Mouse (Mus musculus): ENCODE measurements around the gene Pdgfc. TPM values are rescaled to one million over a fixed set of nuclear protein-coding genes. Genes with fewer than 3 reads are reported as not detected.

Gene Pdgfc
- polyA plus RNA-seq, 1 experiment: 7.3 TPM

GRCm38 (mm10) chr3:81032014-81032413 is 4.2 kb upstream of the Pdgfc start:
- Histone ChIP-seq H3K27me3 (replicated peaks; ENCODE audit: control insufficient read depth, insufficient read depth, low read length) (no peaks in the 10 kb centered on the region), H3K4me3 (ENCODE audit: insufficient read depth, low read depth, low read length) (no peak overlapping the region), H3K27ac (ENCODE audit: insufficient read depth, low read depth, low read length) (no peak overlapping the region), H3K4me1 (ENCODE audit: control insufficient read depth, insufficient read depth, low read length) (peaks cover 10% of the 10 kb centered on the region; the same call in 1 of the 2 replicates), H3K36me3 (ENCODE audit: control insufficient read depth, insufficient read depth, low read length) (no peaks in the 10 kb centered on the region)
- 68% methylated on average over 4 of the region's 4 CpGs for WGBS
- DNase-seq: no peak
- TF ChIP-seq CTCF (conservative IDR thresholded peaks at IDR 0.05; ENCODE audit: insufficient read depth, insufficient read length, low read depth, low read length) (no peak), POLR2A (IDR thresholded peaks at IDR 0.05; ENCODE audit: low read depth, low read length) (no peak)

GRCm38 (mm10) chr3:81034336-81035102 is 1.7 kb upstream of the Pdgfc start:
- no peak overlapping the region for H3K4me3 ChIP-seq (ENCODE audit: insufficient read depth, low read depth, low read length)
- DNase-seq: peak; percentile 78
- TF ChIP-seq CTCF (conservative IDR thresholded peaks at IDR 0.05; ENCODE audit: insufficient read depth, insufficient read length, low read depth, low read length): no peak
- no peak for TF ChIP-seq POLR2A (IDR thresholded peaks at IDR 0.05; ENCODE audit: low read depth, low read length)
- no peaks in the 10 kb centered on the region for H3K36me3 ChIP-seq (ENCODE audit: control insufficient read depth, insufficient read depth, low read length)
- 55% methylated on average over 6 of the region's 6 CpGs for WGBS
- H3K27ac ChIP-seq (ENCODE audit: insufficient read depth, low read depth, low read length): peak overlapping the region; percentile 70; the same call in 1 of the 2 replicates
- peaks cover 10% of the 10 kb centered on the region; the same call in 1 of the 2 replicates for H3K4me1 ChIP-seq (ENCODE audit: control insufficient read depth, insufficient read depth, low read length)
- H3K27me3 ChIP-seq (replicated peaks; ENCODE audit: control insufficient read depth, insufficient read depth, low read length): no peaks in the 10 kb centered on the region

- no peaks in the 10 kb centered on the region for H3K36me3 ChIP-seq (ENCODE audit: control insufficient read depth, insufficient read depth, low read length)
- H3K4me1 ChIP-seq (ENCODE audit: control insufficient read depth, insufficient read depth, low read length): peaks cover 12% of the 10 kb centered on the region; the same call in 1 of the 2 replicates
- H3K4me3 ChIP-seq (ENCODE audit: insufficient read depth, low read depth, low read length): peak overlapping the region; percentile 54
- DNase-seq: peak; percentile 78
- H3K27me3 ChIP-seq (replicated peaks; ENCODE audit: control insufficient read depth, insufficient read depth, low read length): no peaks in the 10 kb centered on the region
- TF ChIP-seq POLR2A (IDR thresholded peaks at IDR 0.05; ENCODE audit: low read depth, low read length) (no peak), CTCF (conservative IDR thresholded peaks at IDR 0.05; ENCODE audit: insufficient read depth, insufficient read length, low read depth, low read length) (no peak)
- H3K27ac ChIP-seq (ENCODE audit: insufficient read depth, low read depth, low read length): peak overlapping the region; percentile 98
- under 1% methylated on average over 68 of the region's 68 CpGs for WGBS
Measured at GRCm38 (mm10) chr3:81036554-81037311, 517 bp downstream of the Pdgfc start.

- TF ChIP-seq POLR2A (IDR thresholded peaks at IDR 0.05; ENCODE audit: low read depth, low read length) (no peak), CTCF (conservative IDR thresholded peaks at IDR 0.05; ENCODE audit: insufficient read depth, insufficient read length, low read depth, low read length) (no peak)
- H3K27ac ChIP-seq (ENCODE audit: insufficient read depth, low read depth, low read length): peak overlapping the region; percentile 87
- no peaks in the 10 kb centered on the region for H3K36me3 ChIP-seq (ENCODE audit: control insufficient read depth, insufficient read depth, low read length)
- H3K4me3 ChIP-seq (ENCODE audit: insufficient read depth, low read depth, low read length): peak overlapping the region; percentile 54
- DNase-seq: peak; percentile 82
- peaks cover 12% of the 10 kb centered on the region; the same call in 1 of the 2 replicates for H3K4me1 ChIP-seq (ENCODE audit: control insufficient read depth, insufficient read depth, low read length)
- WGBS: 1% methylated on average over 34 of the region's 34 CpGs
- H3K27me3 ChIP-seq (replicated peaks; ENCODE audit: control insufficient read depth, insufficient read depth, low read length): no peaks in the 10 kb centered on the region
Measured at GRCm38 (mm10) chr3:81037312-81037859, 1.2 kb downstream of the Pdgfc start.

- no peak overlapping the region for H3K4me3 ChIP-seq (ENCODE audit: insufficient read depth, low read depth, low read length)
- 36% methylated on average over 2 of the region's 2 CpGs for WGBS
Measured at GRCm38 (mm10) chr3:81039131-81039653, 3.0 kb downstream of the Pdgfc start.

GRCm38 (mm10) chr3:81044653-81045343 is 8.6 kb downstream of the Pdgfc start:
- no peak for DNase-seq
- WGBS: 62% methylated on average over 2 of the region's 2 CpGs
- no peaks in the 10 kb centered on the region for H3K27me3 ChIP-seq (replicated peaks; ENCODE audit: control insufficient read depth, insufficient read depth, low read length)
- TF ChIP-seq POLR2A (IDR thresholded peaks at IDR 0.05; ENCODE audit: low read depth, low read length) (no peak), CTCF (conservative IDR thresholded peaks at IDR 0.05; ENCODE audit: insufficient read depth, insufficient read length, low read depth, low read length) (no peak)
- H3K4me3 ChIP-seq (ENCODE audit: insufficient read depth, low read depth, low read length): no peak overlapping the region
- no peaks in the 10 kb centered on the region for H3K36me3 ChIP-seq (ENCODE audit: control insufficient read depth, insufficient read depth, low read length)
- peaks cover 19% of the 10 kb centered on the region; the same call in 1 of the 2 replicates for H3K4me1 ChIP-seq (ENCODE audit: control insufficient read depth, insufficient read depth, low read length)
- H3K27ac ChIP-seq (ENCODE audit: insufficient read depth, low read depth, low read length): no peak overlapping the region; the same call in 1 of the 2 replicates

More at GRCm38 (mm10) chr3:81039131-81039653, 3.0 kb downstream of the Pdgfc start:
- no peaks in the 10 kb centered on the region for H3K36me3 ChIP-seq (ENCODE audit: control insufficient read depth, insufficient read depth, low read length)
- TF ChIP-seq CTCF (conservative IDR thresholded peaks at IDR 0.05; ENCODE audit: insufficient read depth, insufficient read length, low read depth, low read length) (0 out of 2 replicates have a peak, but pooled peaks have one; percentile 20), POLR2A (IDR thresholded peaks at IDR 0.05; ENCODE audit: low read depth, low read length) (no peak)
- H3K27me3 ChIP-seq (replicated peaks; ENCODE audit: control insufficient read depth, insufficient read depth, low read length): no peaks in the 10 kb centered on the region
- H3K4me1 ChIP-seq (ENCODE audit: control insufficient read depth, insufficient read depth, low read length): peaks cover 16% of the 10 kb centered on the region; the same call in 1 of the 2 replicates
- no peak overlapping the region for H3K27ac ChIP-seq (ENCODE audit: insufficient read depth, low read depth, low read length)
- DNase-seq: peak; percentile 71
